Mouse (Mus musculus): ENCODE results near the gene Fam207a.

Gene Fam207a

DNA sequence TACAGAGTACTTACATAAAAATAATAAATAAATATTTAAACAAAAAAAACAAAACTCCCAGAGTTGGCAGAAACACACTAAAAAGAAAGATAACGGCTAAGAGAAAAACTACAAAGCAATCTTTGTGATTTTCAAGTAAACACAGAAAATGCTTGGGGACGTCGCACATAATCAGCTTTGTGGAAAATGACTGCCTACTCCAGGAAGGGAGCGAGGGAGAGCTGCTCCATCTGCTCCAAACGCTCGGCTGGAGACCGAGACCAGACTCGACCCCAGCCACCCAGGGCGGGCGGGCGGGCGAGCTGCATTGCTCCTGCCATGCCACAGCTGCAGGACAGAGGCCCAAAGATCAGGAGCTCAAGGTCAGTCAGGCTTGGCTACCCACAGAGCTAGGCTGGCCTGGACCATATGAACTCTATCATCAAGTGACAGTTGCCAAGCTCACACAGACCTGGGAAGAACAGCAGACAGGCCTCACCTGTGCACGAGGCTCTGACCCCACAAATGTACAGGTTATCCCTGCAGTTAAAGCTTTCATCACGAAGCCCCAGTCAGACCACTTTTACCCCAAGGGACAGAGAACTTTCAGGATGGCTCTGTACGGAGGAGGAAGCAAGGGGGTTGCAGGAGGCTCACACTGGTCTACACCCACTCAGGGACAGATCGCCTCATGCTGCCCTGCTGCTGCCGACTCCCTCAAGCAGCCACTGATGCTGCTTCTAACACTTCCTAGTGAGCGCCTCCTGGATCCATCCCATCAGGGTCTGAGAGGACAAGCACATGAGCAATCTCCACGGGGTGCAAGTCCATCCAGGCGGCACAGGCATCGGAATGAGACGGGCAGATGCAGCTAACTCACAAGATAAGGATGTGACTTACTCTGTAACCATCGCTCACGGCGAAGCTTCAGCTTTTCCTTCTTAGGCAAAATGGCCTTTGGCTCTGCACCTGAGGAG lies 12.3 kb downstream of the Fam207a start:
- no peak for DNase-seq (ENCODE audit: low spot score in 2 of 2)

DNA sequence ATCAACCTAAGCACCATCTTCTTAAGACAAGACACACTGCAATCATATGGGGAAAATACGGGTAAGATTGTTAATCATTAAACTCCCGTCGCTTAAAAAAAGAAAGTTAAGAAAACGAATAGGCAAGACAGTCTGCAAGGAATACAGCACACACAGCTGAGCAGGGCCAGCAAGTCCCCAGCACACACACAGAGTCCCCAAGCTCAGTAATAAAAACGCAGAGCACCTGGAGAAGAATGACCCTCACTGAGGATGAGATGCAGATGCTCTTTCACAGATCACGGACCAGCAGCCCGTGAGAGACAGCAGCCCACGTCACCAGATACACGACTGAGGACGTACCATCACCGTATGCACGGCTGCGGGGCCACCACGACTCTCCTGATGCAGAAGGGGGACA lies 14.9 kb downstream of the Fam207a start:
- DNase-seq (ENCODE audit: low spot score in 2 of 2), result no peak

DNA sequence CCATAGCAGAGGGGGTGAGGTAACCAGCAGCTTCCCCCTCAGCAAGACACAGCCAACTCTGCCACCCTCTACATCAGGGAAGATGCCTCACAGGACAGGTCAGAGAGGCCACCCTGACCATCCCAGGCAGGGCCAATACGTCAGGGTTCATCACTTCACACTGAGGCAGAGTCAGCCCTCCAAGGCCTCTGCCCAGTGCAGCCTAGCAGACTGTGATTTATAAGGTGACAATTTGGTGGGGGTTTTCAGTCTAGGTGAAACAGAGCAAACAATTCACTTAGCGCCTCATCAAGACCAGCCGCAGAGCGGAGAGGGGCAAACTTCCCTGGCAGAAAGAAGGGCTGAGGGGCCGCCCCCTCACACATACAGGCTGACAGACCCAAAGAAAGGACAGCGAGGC lies 17.3 kb downstream of the Fam207a start:
- no peak for DNase-seq (ENCODE audit: low spot score in 2 of 2)

DNA sequence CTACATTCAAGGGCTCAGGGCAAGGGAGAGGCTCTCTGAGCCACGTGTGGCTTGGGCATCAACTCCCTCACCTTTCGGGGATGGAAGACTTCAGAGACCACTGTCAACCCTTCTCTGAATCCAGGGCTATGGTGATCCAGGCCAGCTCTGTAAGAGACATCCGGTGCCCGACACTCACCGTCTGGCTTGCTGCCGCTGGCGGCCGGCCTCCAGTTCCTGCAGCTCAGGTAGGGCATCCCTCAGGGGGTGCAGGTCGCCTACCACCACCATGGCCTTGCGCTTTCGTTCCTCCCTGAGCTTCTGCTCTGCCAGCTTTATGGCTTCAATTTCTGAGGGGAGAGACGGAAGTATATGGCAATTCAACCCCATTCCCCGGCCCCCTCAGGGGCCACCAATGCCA lies 18.4 kb downstream of the Fam207a start:
- no peak for DNase-seq (ENCODE audit: low spot score in 2 of 2)

DNA sequence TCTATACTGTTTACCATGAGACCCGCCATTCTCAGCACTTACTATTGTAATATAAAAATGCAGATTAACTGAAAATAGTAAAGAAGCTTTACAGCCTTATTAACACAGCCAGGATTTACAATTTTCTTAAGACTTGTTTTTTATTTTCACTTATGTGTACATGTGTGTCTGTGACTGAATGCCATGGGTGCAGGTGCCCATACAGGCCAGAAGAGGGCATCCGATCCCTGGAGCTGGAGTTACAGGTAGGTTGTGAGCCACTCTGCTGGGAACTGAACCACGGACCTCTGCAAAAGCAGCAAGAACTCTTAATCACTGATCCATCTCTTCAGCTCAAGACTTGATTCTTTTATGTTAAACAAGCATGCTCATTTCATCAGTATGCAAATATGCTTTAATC lies 22.7 kb downstream of the Fam207a start:
- DNase-seq (ENCODE audit: low spot score in 2 of 2), result no peak

DNA sequence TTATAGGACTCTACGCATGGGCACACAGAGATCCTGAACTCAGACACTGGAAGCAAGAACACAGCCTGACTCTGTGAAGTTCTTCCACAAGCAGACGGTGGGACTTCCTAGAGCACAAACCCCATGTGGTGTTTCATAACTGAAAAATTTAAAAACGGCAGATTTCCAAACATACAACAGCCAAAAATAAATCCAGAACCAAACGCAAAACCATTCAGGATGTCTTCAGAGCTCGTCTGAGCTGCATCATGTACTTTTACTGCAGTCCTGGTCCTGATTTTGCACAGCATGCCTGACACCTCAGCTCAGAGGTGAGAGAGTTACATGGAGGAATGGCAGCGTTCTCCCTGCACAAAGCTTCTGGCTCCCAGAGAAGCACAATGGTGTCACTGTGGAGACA lies 24.0 kb downstream of the Fam207a start:
- no peak for DNase-seq (ENCODE audit: low spot score in 2 of 2)

DNA sequence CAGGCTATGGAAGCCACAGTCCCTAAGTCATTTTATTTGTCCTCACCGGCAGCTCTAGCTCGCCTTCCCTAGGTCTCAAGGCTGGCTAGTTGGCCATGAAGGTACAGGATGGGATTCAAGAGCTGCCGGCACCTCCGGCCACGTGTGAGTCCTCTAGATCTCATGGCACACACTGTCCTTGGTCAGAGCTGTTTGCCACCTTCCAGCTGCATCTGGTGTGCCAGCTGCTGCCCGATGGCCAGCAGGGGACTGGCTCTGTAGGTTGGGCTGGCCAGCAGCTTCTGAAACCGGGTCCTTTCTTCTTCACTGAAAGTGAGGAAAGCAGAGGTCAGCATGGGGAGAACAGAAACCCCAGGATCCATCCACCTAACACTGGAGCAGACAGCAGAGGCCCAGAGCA lies 27.4 kb downstream of the Fam207a start:
- DNase-seq (ENCODE audit: low spot score in 2 of 2), result no peak

DNA sequence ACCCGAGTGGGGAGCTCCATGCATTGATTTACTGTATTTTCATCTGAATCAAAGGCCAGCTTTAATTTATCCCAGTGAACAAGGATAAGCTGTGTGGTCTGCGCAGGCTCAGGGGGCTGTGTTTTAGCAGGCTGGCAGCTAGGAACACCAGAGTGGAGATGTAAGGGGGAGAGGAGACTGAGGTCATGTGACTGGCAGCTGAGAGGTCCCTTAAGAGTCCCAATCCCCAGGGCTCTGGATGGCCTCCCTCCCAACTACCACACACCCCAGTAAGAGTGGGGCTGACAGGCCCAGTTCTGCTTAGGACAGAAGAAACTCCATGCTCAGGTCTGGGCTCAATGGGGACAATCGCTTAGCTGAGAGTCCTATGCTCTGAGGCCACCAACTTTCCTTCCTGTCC lies 29.8 kb downstream of the Fam207a start:
- DNase-seq (ENCODE audit: low spot score in 2 of 2), result no peak

DNA sequence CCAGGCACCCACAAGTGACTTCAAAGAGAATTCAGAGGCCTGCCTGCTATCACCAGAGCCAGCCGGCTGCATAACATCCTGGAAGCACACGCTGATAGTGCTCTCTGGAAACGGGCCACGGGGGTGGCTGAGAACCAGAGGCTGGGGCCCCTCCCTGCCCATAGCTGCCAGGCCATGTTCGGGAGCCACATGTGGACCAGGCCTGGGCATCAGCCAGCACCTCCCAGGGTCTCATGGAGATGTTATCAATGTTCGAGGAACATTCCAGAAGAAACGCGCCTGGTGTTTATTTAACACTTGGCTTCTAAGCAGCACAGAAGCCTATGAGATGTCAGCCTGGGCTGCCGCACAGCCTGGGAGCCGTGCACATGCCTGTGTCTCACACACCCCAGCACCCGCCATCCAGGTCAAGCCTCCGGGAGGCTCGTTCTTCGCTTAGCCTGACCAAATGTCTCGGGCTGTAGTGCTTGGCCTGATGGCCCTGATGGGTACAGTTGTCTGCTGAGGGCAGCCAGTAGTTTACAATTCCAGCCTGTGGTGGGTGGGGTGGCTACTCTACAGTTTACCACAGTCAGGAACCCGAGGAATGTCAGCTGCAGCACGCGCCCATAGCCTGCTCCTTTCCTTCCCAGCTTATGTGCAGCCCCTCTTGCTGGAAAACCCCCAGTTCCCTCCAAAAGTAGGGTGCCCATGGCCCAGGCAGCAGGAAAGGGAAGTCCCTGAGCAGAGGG lies 31.2 kb downstream of the Fam207a start:
- no peak for DNase-seq (ENCODE audit: low spot score in 2 of 2)

DNA sequence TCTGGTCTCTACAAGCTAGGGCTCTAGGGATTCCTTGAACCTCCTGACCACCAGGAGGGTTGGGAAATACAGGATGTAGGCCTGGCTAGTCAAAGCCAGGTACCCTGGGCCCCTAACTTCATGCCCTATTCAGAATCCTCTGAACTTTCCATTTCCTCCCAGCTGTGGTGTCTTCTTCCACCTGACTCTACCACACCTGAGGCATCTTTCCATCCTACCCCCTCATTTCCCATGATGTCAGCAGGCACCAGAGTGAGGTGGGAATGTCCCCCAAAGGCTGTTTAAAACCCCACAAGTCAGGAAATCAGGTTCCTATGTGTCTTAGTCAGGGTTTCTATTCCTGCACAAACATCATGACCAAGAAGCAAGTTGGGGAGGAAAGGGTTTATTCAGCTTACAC lies 33.8 kb downstream of the Fam207a start:
- no peak for DNase-seq (ENCODE audit: low spot score in 2 of 2)

DNA sequence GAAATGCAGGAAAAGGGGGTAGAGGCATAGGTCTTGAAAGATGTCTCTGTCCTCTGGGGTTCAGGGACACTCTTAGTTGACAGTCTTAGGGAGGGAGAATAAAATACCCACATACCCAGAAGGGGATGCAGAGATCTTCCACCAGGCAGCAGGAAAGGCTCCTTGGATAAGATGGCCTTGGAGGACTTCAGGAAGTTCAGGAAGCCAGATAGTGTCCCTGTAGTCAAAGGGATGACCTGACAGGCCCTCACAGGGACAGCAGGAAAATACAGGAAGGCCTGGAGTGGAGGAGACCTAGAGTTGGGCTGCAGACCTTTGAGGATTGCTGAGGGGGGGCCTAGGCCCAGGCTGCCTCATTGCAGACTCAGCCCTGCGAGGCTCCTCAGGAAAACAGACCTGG lies 35.6 kb downstream of the Fam207a start:
- no peak for DNase-seq (ENCODE audit: low spot score in 2 of 2)

DNA sequence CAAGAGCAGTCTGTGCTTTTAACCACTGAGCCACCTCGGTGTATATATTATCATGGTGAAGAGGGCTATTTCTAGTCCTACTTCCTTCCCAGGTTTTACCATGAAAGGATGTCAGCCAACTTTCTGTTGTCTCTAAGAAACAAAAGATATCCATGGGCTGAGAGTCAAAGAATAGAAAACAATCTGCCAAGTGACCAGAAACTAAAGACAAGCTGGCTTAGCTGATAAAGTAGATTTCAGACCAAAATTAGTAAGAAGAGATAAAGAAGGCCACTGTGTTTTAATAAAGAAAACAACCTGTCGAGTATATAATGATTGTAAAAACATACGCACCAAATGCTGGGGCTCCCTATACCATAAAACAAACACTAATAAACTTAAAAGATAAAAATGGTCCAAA lies 38.7 kb downstream of the Fam207a start:
- DNase-seq (ENCODE audit: low spot score in 2 of 2), result no peak

DNA sequence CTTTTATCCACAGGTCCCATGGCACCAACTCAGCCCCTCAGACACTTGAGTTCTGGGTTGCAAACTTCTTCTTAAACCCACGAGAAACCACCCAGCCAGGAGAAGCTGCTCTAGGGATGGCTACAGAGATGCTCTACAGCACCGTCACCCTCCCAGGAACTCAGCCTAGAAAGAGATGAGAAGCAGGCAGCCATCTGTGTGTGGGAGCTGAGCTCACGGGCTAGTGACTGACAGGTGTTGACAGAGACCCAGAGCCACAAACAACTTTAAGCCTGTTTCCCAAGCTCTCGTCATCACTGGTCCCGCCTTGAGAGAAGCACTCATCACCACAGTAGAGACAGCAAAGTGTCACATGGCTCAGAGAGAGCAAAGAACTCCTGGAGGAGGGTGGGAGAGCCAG lies 43.4 kb downstream of the Fam207a start:
- DNase-seq (ENCODE audit: low spot score in 2 of 2), result no peak

DNA sequence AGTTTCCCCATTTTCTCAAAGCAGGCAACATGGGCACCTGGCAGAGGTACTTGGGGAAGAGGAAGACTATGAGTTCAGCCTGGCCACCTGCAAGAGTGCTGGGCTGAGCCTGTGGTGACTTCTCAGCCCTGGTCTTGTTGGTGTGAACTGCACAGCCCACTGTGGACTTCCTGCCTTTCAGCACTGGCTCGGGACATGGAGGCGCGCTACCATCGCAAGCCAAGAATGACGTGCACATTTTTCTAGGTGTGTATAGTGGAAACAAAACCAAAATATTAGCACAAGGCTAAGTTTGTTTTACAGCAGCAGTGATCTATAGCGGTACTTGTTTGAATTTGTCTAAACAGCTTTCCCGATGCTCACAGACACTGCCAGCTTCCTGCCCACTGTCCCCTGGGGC lies 44.1 kb downstream of the Fam207a start:
- no peak for DNase-seq (ENCODE audit: low spot score in 2 of 2)

DNA sequence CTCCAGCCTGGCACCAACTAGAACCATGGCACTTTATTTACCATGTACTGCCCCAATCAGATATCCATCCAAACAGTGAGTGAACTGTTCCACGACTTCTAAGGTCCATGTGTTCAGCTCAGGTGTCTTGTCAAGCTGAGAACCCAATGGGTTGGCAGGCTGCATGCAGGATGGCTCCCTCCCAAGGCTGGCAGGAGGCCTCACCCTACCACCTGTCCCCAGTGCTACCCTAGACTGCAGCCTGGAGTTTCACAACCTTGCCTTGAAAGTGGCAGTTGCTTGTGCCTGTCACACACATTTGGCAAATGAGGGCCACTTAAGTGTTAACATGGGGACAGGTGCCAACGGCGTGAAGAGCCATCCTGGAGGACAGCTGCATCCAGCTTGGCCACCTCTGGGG lies 44.8 kb downstream of the Fam207a start:
- DNase-seq (ENCODE audit: low spot score in 2 of 2), result no peak

DNA sequence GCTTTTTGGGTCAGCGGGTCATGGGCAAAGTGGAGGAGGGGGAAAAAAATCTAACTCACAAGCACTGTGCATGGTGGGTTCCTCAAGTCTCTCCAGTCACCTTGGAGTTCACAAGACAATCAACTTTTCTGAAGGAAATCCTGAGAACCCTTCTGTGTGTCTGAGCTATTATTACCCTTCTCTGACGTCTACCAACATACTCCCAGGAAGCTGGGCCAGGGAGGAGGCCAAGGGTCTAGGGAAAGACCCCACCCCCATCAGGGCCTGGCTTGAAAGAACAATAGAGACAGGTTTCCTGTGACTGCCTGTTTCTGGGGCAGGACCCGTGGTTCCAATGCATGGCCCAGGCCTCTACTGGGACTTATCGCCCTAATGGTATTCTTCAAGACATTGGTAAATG lies 46.9 kb downstream of the Fam207a start:
- no peak for DNase-seq (ENCODE audit: low spot score in 2 of 2)

DNA sequence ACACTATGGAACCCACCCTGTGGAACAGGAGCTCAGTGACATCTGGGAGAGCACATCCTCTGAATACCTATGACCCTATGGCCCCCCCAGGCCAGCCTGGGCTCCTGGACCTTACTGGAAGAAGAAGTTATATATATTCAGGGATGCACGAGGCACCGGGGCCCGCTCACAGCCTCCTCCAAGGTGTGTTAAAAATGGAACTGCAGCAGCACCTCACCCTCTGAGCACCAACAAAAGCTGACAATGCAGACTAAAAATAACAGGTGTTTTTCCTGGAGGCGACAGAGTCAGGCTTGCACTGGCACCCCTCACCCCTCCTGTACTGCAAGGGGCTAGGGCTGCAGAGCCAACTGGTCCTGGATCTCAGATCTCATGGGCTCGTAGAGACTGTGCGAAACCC lies 48.2 kb downstream of the Fam207a start:
- DNase-seq (ENCODE audit: low spot score in 2 of 2), result no peak

DNA sequence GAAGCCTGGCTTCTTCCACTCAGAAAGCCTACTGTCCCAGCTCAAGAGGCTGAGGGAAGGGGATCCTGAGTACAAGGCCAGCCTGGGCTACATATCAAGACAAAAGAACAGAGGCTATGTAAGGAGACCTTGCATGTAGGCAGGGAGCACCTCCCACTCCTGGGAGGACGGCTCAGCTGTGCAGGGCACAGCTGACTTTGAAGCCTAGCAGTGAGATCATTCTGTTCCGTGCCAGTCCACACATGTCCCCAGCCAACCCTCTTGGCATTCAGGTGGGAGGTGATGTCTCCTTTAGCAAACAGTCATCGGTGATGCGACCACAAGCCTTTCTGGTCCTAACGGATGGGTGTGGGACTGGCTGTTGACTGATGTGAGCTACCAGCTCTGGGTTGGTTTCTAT lies 49.7 kb downstream of the Fam207a start:
- DNase-seq (ENCODE audit: low spot score in 2 of 2), result no peak

DNA sequence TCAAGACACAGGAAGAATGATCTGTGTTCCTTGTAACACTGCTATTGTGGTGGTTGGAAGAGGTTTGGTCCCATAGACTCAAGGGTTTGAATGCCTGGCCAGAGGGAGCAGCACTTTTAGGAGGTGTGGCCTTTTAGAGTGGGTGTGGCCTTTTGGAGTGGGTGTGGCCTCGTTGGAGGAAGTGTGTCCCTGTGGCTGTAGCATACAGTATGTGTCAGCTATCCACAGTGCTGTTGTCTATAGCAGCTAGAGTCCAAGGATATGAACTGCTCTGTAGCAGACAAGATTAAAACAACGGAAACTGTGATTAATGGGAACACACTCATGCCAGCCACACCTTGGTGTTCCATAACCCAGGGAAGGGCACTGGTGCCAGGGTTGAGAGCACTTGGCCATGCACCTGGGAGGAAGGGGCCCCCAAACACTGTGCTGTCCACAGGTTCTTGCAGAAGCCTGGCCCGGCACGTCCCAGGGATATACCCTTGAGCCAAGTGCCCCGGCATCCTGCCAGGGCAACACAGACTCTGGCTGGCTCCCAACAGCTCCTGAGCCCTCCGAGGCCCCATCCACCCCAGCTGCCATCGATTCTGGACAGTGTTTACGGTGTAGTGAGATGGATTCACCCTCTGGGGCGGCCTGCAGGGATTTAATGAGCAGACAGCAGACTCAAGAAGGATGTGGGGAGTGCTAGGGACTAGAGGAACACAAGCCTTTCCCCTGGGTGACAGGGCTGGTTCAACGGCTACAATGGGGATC lies 51.2 kb downstream of the Fam207a start:
- DNase-seq (ENCODE audit: low spot score in 2 of 2), result no peak

DNA sequence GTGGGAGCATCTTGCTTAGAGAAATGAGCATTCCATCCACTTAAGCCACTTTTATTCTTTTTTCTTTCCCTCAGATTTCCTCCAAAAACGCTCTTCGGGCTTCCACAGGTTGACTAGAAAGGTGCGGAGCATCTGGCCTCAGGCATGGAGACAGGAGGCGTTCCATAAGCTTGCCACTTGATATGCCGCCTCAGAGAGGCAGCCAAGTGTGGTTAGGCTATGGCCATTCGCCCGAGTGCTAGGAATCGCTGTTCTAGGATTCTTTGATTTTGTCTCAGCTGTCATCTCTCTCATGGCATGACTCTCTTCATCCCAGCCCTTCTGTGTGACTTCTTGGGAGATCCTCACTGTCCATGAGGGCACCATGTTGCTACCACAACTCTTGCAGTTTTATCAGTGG lies 54.4 kb downstream of the Fam207a start:
- DNase-seq (ENCODE audit: low spot score in 2 of 2), result no peak

DNA sequence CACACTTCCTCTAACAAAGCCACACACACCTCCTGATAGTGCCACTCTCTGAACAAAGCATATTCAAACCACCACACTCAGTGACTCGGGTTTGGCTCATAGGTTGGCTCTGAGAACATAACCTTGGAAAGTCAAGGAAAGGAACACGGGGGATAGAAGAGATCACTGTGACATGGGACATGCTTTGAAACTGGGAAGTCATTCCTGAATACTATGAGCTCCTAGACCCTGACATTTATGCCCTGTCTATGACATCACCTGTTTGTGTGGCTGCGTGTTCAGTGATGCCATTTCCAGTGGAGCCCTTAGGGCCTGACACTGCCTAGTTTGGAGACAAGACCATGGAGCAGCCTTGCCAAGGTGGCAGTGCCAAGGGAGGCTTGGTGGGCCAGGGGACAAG lies 57.9 kb downstream of the Fam207a start:
- no peak for DNase-seq (ENCODE audit: low spot score in 2 of 2)

DNA sequence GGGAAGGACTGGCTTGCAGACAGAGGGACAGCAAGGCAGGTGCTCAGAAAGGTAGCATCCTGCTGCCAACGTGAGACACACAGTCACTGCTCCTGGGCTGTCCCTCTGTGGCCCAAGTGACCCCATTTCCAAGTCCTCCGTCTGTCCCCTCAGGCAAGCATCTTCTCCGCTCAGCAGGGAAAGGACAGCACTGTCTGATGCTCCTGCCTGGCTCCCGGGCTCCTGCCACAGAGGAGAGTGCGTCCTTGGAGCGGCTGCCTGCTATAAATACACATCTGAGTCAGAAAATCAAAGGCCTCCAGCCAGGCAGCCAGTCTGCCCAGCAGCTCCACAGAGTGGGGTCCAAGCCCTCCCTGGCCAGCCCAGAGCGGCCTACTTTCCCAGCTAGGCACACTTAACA lies 59.1 kb downstream of the Fam207a start:
- DNase-seq (ENCODE audit: low spot score in 2 of 2), result no peak
